ENCODE assay signal across 11 mouse cellular contexts in genomic region chr11:77896480-77896819, GRCm38 (mm10). TPM values are rescaled to one million over a fixed set of nuclear protein-coding genes. Genes with fewer than 3 reads are reported as not detected.
DNase-seq lines count a peak whose midpoint lies in the region; ATAC-seq and TF ChIP-seq lines count a peak whose summit lies in the region.
"Had no signal": no experiment of that assay in that cellular context is flagged by ENCODE, and none has a peak within 500 bp of the region (broad histone marks: within the 10 kb centered on the region; RNA-seq: fewer than 3 reads in every experiment).

No protein-coding gene starts in this region.

- no peak for TF ChIP-seq CTCF in gastrocnemius, adult 2 months (IDR thresholded peaks at IDR 0.05)

- intact Hi-C loops in gastrocnemius, adult 2 months (cut with DNase I) = no loop called here

- no peak overlapping the region for H3K27ac ChIP-seq in gastrocnemius, adult 2 months
- peak overlapping the region; percentile 43; the same call in 1 of the 2 replicates for H3K27ac ChIP-seq in lung, embryonic 15.5 days
- peak overlapping the region; percentile 91 for H3K27ac ChIP-seq in hindbrain, embryonic 14.5 days
- H3K27ac ChIP-seq in neural tube, embryonic 15.5 days (replicated peaks) = peak overlapping the region; percentile 78
- H3K27ac ChIP-seq in kidney, embryonic 16.5 days (ENCODE audit: low read length) = no peak overlapping the region

- peak overlapping the region; percentile 62 for H3K4me3 ChIP-seq in gastrocnemius, adult 2 months
- peak overlapping the region; percentile 13; the same call in 1 of the 2 replicates for H3K4me3 ChIP-seq in lung, embryonic 15.5 days
- no peak overlapping the region for H3K4me3 ChIP-seq in hindbrain, embryonic 14.5 days (replicated peaks; ENCODE audit: low read length)
- H3K4me3 ChIP-seq in neural tube, embryonic 15.5 days (replicated peaks) = no peak overlapping the region
- H3K4me3 ChIP-seq in kidney, embryonic 16.5 days (ENCODE audit: low read length) = no peak overlapping the region

- H3K4me2 ChIP-seq in lung, embryonic 15.5 days = peak overlapping the region; percentile 42
- peak overlapping the region; percentile 39 for H3K4me2 ChIP-seq in hindbrain, embryonic 14.5 days (replicated peaks)
- H3K4me2 ChIP-seq in neural tube, embryonic 15.5 days = peak overlapping the region; percentile 35
- H3K4me2 ChIP-seq in kidney, embryonic 16.5 days (replicated peaks; ENCODE audit: low read depth, low read length) = no peak overlapping the region

- no peak for DNase-seq in gastrocnemius, adult 2 months
- no peak for DNase-seq in gastrocnemius, adult 18-20 months (ENCODE audit: low spot score)
- no peak for DNase-seq in lung, postnatal 4 days
- DNase-seq in hindbrain, embryonic 14.5 days (ENCODE audit: low spot score) = peak; percentile 41
- DNase-seq in thymus, postnatal 36 days = no peak
- DNase-seq: layer of hippocampus, postnatal 36 days; lung, adult 18-20 months had no signal

- no peak overlapping the region for H3K9ac ChIP-seq in lung, embryonic 15.5 days
- peak overlapping the region; percentile 59 for H3K9ac ChIP-seq in hindbrain, embryonic 14.5 days
- H3K9ac ChIP-seq in neural tube, embryonic 15.5 days (replicated peaks) = peak overlapping the region; percentile 29; the same call in 1 of the 2 replicates
- no peak overlapping the region for H3K9ac ChIP-seq in kidney, embryonic 16.5 days (replicated peaks; ENCODE audit: low read length)

- no peaks in the 10 kb centered on the region for H3K36me3 ChIP-seq in lung, embryonic 15.5 days
- no peaks in the 10 kb centered on the region for H3K36me3 ChIP-seq in hindbrain, embryonic 14.5 days (replicated peaks; ENCODE audit: control insufficient read depth, insufficient read depth)
- no peaks in the 10 kb centered on the region for H3K36me3 ChIP-seq in neural tube, embryonic 15.5 days
- no peaks in the 10 kb centered on the region for H3K36me3 ChIP-seq in kidney, embryonic 16.5 days (ENCODE audit: insufficient read depth, low read length)

- peaks cover 45% of the 10 kb centered on the region for H3K4me1 ChIP-seq in lung, embryonic 15.5 days
- H3K4me1 ChIP-seq in hindbrain, embryonic 14.5 days (replicated peaks; ENCODE audit: control insufficient read depth, insufficient read depth, low read length) = peaks cover 66% of the 10 kb centered on the region
- peaks cover 66% of the 10 kb centered on the region for H3K4me1 ChIP-seq in neural tube, embryonic 15.5 days
- H3K4me1 ChIP-seq in kidney, embryonic 16.5 days (ENCODE audit: insufficient read depth, low read length) = peaks cover 27% of the 10 kb centered on the region

- ATAC-seq in lung, embryonic 15.5 days (ENCODE audit: borderline replicate concordance, extremely low read depth, low FRiP score, low TSS enrichment) = no peak
- no peak for ATAC-seq in hindbrain, embryonic 14.5 days (ENCODE audit: low FRiP score)
- no peak for ATAC-seq in neural tube, embryonic 15.5 days (ENCODE audit: low FRiP score)
- no peak for ATAC-seq in kidney, embryonic 16.5 days (ENCODE audit: low FRiP score, low TSS enrichment)
- ATAC-seq: inflammation-experienced regulatory T-cells, adult 6 months had no signal

- no peaks in the 10 kb centered on the region for H3K9me3 ChIP-seq in lung, embryonic 15.5 days
- no peaks in the 10 kb centered on the region for H3K9me3 ChIP-seq in hindbrain, embryonic 14.5 days (ENCODE audit: control insufficient read depth, low read length)
- no peaks in the 10 kb centered on the region for H3K9me3 ChIP-seq in neural tube, embryonic 15.5 days (replicated peaks)
- H3K9me3 ChIP-seq in kidney, embryonic 16.5 days (ENCODE audit: low read length) = no peaks in the 10 kb centered on the region

- 38% methylated on average over 6 of the region's 6 CpGs for WGBS in lung, embryonic 15.5 days
- 13% methylated on average over 6 of the region's 6 CpGs for WGBS in hindbrain, embryonic 14.5 days
- WGBS in neural tube, embryonic 15.5 days = 22% methylated on average over 6 of the region's 6 CpGs
- 45% methylated on average over 6 of the region's 6 CpGs for WGBS in kidney, embryonic 16.5 days

- peaks cover 16% of the 10 kb centered on the region; the same call in 1 of the 2 replicates for H3K27me3 ChIP-seq in lung, embryonic 15.5 days
- H3K27me3 ChIP-seq in hindbrain, embryonic 14.5 days (ENCODE audit: control insufficient read depth, insufficient read depth, low read length) = no peaks in the 10 kb centered on the region
- peaks cover 5% of the 10 kb centered on the region; the same call in 1 of the 2 replicates for H3K27me3 ChIP-seq in neural tube, embryonic 15.5 days (replicated peaks)
- H3K27me3 ChIP-seq in kidney, embryonic 16.5 days (ENCODE audit: insufficient read depth, low read length) = peaks cover 37% of the 10 kb centered on the region

RNA-seq across cellular contexts. Expression of gene Pipox, which starts 2.6 kb away (rescaled TPM):
- total RNA-seq in gastrocnemius, adult 2 months (2021) = not detected
- total RNA-seq in gastrocnemius, adult 18-20 months (2021) = not detected
- polyA plus RNA-seq in lung, embryonic 15.5 days (2015; fragmentation: Nextera tagmentation; extraction: Ambion mirVana) = 1.2 and 1.6 TPM in 2 replicates
- polyA plus RNA-seq in hindbrain, embryonic 14.5 days (2014; fragmentation: Nextera tagmentation; extraction: Ambion mirVana) = 2.8 and 6.1 TPM in 2 replicates
- polyA plus RNA-seq in neural tube, embryonic 15.5 days (2015; fragmentation: Nextera tagmentation; extraction: Ambion mirVana) = 5.4 and 5.5 TPM in 2 replicates
- 14.7 and 16.0 TPM in 2 replicates for polyA plus RNA-seq in kidney, embryonic 16.5 days (2015; fragmentation: Nextera tagmentation; extraction: Ambion mirVana)

RNA-seq across cellular contexts. Expression of gene Sez6, which starts 34.1 kb away (rescaled TPM):
- under 1 TPM in 1 of 2 experiments, not detected in 1; 0.25 TPM for total RNA-seq in gastrocnemius, adult 2 months (2021)
- under 1 TPM; 0.12 to 0.16 TPM for total RNA-seq in gastrocnemius, adult 18-20 months (2021)
- 0.23 and 0.51 TPM in 2 replicates for polyA plus RNA-seq in lung, embryonic 15.5 days (2015; fragmentation: Nextera tagmentation; extraction: Ambion mirVana)
- 110 TPM in 2 replicates for polyA plus RNA-seq in hindbrain, embryonic 14.5 days (2014; fragmentation: Nextera tagmentation; extraction: Ambion mirVana)
- polyA plus RNA-seq in neural tube, embryonic 15.5 days (2015; fragmentation: Nextera tagmentation; extraction: Ambion mirVana) = 101 and 123 TPM in 2 replicates
- polyA plus RNA-seq in kidney, embryonic 16.5 days (2015; fragmentation: Nextera tagmentation; extraction: Ambion mirVana) = 0.19 and 0.27 TPM in 2 replicates

Comparison
In these comparisons a context has a peak if more than half of its experiments do, and no peak if none do; other contexts are left out.
1. H3K27ac ChIP-seq: peak in lung, embryonic 15.5 days (single experiment), hindbrain, embryonic 14.5 days (single experiment) and neural tube, embryonic 15.5 days (single experiment); none in gastrocnemius, adult 2 months (single experiment) and kidney, embryonic 16.5 days (single experiment).
2. H3K4me3 ChIP-seq: peak in gastrocnemius, adult 2 months (single experiment) and lung, embryonic 15.5 days (single experiment); none in hindbrain, embryonic 14.5 days (single experiment), neural tube, embryonic 15.5 days (single experiment) and kidney, embryonic 16.5 days (single experiment).
3. H3K9ac ChIP-seq: peak in hindbrain, embryonic 14.5 days (single experiment) and neural tube, embryonic 15.5 days (single experiment); none in lung, embryonic 15.5 days (single experiment) and kidney, embryonic 16.5 days (single experiment).
4. RNA of gene Sez6, which starts 34.1 kb away (polyA plus RNA-seq): 101 to 123 TPM in neural tube, embryonic 15.5 days and 110 TPM in hindbrain, embryonic 14.5 days; 0.23 to 0.51 TPM in lung, embryonic 15.5 days and 0.19 to 0.27 TPM in kidney, embryonic 16.5 days; every median in the first group is over 10 times any median in the second.